Mouse (Mus musculus): ENCODE data around the gene 2010106E10Rik.

The 2010106E10Rik gene

GRCm38 (mm10) chrX:112494974-112495373 lies at the start of gene 2010106E10Rik:
2010106E10Rik (plus strand) TSS chrX:112495274.
- no peak for DNase-seq

GRCm38 (mm10) chrX:112505651-112506050 lies 10.6 kb downstream of the 2010106E10Rik start:
- DNase-seq = no peak

- DNase-seq = no peak
Measured at GRCm38 (mm10) chrX:112524755-112525154, 29.7 kb downstream of the 2010106E10Rik start.

GRCm38 (mm10) chrX:112543115-112543514 lies 48.0 kb downstream of the 2010106E10Rik start:
- DNase-seq = no peak

- DNase-seq = no peak
Measured at GRCm38 (mm10) chrX:112567716-112568115, 72.6 kb downstream of the 2010106E10Rik start.

GRCm38 (mm10) chrX:112600511-112601305 lies 105.6 kb downstream of the 2010106E10Rik start, which contains the start of gene Zfp711:
Zfp711 (plus strand) TSS chrX:112600526.
- DNase-seq = peak in 1 of 2 experiments; percentile 4

GRCm38 (mm10) chrX:112601306-112602120 lies 106.4 kb downstream of the 2010106E10Rik start:
- DNase-seq = no peak
